Mouse (Mus musculus): ENCODE measurements around the gene Vma21-ps. TPM values are rescaled to one million over a fixed set of nuclear protein-coding genes. Genes with fewer than 3 reads are reported as not detected.

The Vma21-ps gene
- 1 to 10 TPM; 1.5 to 2.9 TPM for polyA plus RNA-seq (2012; fragmentation: generic; extraction: Trizol)

GRCm38 (mm10) chr4:52497144-52497543, at the start of gene Vma21-ps:
Gene Vma21-ps (minus strand): TSS chr4:52497244.

Other genes starting within 250 kb of the Vma21-ps start
- gene Smc2, start 58.0 kb downstream of the Vma21-ps start, polyA plus RNA-seq (2012; fragmentation: generic; extraction: Trizol), result 1 to 10 TPM; 2.0 to 4.4 TPM
- gene Toporsl, start 99.0 kb upstream of the Vma21-ps start, polyA plus RNA-seq (2012; fragmentation: generic; extraction: Trizol), result not detected

Measured in C3H10T1/2 (cell line).